In genomic region chr1:97688756-97689155, GRCm38 (mm10) we compare ENCODE assay signal across 10 mouse cellular contexts. TPM values are rescaled to one million over a fixed set of nuclear protein-coding genes. Genes with fewer than 3 reads are reported as not detected.
DNase-seq lines count a peak whose midpoint lies in the region; ATAC-seq and TF ChIP-seq lines count a peak whose summit lies in the region.
"Had no signal": no experiment of that assay in that cellular context is flagged by ENCODE, and none has a peak within 500 bp of the region (broad histone marks: within the 10 kb centered on the region; RNA-seq: fewer than 3 reads in every experiment).

No protein-coding gene starts in this region.

- no peak overlapping the region for H3K27ac ChIP-seq in intestine, embryonic 14.5 days (ENCODE audit: low read depth)
- H3K27ac ChIP-seq in intestine, embryonic 15.5 days: no peak overlapping the region
- H3K27ac ChIP-seq in embryonic facial prominence, embryonic 10.5 days (replicated peaks): no peak overlapping the region
- H3K27ac ChIP-seq in hindbrain, embryonic 12.5 days: no peak overlapping the region
- no peak overlapping the region for H3K27ac ChIP-seq in limb, embryonic 11.5 days (replicated peaks; ENCODE audit: low read depth, low read length)
- no peak overlapping the region for H3K27ac ChIP-seq in midbrain, postnatal 0 days (ENCODE audit: low read depth, low read length)
- H3K27ac ChIP-seq: embryonic facial prominence, embryonic 13.5 days had no signal

- no peaks in the 10 kb centered on the region for H3K4me1 ChIP-seq in intestine, embryonic 14.5 days (replicated peaks; ENCODE audit: control insufficient read depth, insufficient read depth, low read length)
- H3K4me1 ChIP-seq in intestine, embryonic 15.5 days (replicated peaks): no peaks in the 10 kb centered on the region
- no peaks in the 10 kb centered on the region for H3K4me1 ChIP-seq in embryonic facial prominence, embryonic 10.5 days
- H3K4me1 ChIP-seq in hindbrain, embryonic 12.5 days: no peaks in the 10 kb centered on the region
- H3K4me1 ChIP-seq in limb, embryonic 11.5 days (ENCODE audit: control insufficient read depth, insufficient read depth, low read length): no peaks in the 10 kb centered on the region
- H3K4me1 ChIP-seq in midbrain, postnatal 0 days (ENCODE audit: insufficient read depth, low read length): no peaks in the 10 kb centered on the region
- H3K4me1 ChIP-seq: embryonic facial prominence, embryonic 13.5 days had no signal

- DNase-seq in intestine, embryonic 14.5 days (ENCODE audit: low spot score): no peak
- DNase-seq in T-cell, adult 2 months (ENCODE audit: low spot score): peak; percentile 52
- peak; percentile 44 for DNase-seq in embryonic facial prominence, embryonic 10.5 days (ENCODE audit: low spot score)
- peak; percentile 56 for DNase-seq in limb, embryonic 11.5 days (ENCODE audit: low spot score)
- DNase-seq in midbrain, postnatal 0 days (ENCODE audit: low spot score): peak; percentile 61
- DNase-seq in thymus, postnatal 10 days (ENCODE audit: low spot score in 2 of 2): peak; percentile 46 to 71

- no peak overlapping the region for H3K4me2 ChIP-seq in intestine, embryonic 14.5 days (ENCODE audit: low read length)
- no peak overlapping the region for H3K4me2 ChIP-seq in intestine, embryonic 15.5 days (replicated peaks)
- H3K4me2 ChIP-seq in hindbrain, embryonic 12.5 days (replicated peaks): no peak overlapping the region
- H3K4me2 ChIP-seq in limb, embryonic 11.5 days (ENCODE audit: low read depth, severe bottlenecking): no peak overlapping the region
- H3K4me2 ChIP-seq in midbrain, postnatal 0 days (ENCODE audit: low read depth, low read length, poor library complexity, severe bottlenecking): no peak overlapping the region
- H3K4me2 ChIP-seq: embryonic facial prominence, embryonic 13.5 days had no signal

- ATAC-seq in intestine, embryonic 14.5 days (replicated peaks; ENCODE audit: low FRiP score, low TSS enrichment, low read depth): 0 out of 2 replicates have a peak, but pooled peaks have one; percentile 36
- no peak for ATAC-seq in intestine, embryonic 15.5 days
- ATAC-seq in hindbrain, embryonic 12.5 days (ENCODE audit: low FRiP score): peak; percentile 50; the same call in 1 of the 2 replicates
- peak; percentile 75; the same call in 1 of the 2 replicates for ATAC-seq in limb, embryonic 11.5 days (ENCODE audit: insufficient number of reproducible peaks, low FRiP score, low TSS enrichment, low read depth)
- no peak for ATAC-seq in midbrain, postnatal 0 days (ENCODE audit: low FRiP score)

- 9% methylated on average over 3 of the region's 3 CpGs for WGBS in intestine, embryonic 14.5 days
- whole genome bisulfite sequencing in intestine, embryonic 15.5 days: 8% methylated on average over 3 of the region's 3 CpGs
- 14% methylated on average over 3 of the region's 3 CpGs for WGBS in embryonic facial prominence, embryonic 10.5 days
- WGBS in hindbrain, embryonic 12.5 days: 19% methylated on average over 3 of the region's 3 CpGs
- 14% methylated on average over 3 of the region's 3 CpGs for WGBS in limb, embryonic 11.5 days
- WGBS in midbrain, postnatal 0 days: 16% methylated on average over 3 of the region's 3 CpGs

- no peaks in the 10 kb centered on the region for H3K9me3 ChIP-seq in intestine, embryonic 14.5 days (ENCODE audit: control insufficient read depth, low read length)
- H3K9me3 ChIP-seq in intestine, embryonic 15.5 days: no peaks in the 10 kb centered on the region
- no peaks in the 10 kb centered on the region for H3K9me3 ChIP-seq in embryonic facial prominence, embryonic 10.5 days
- no peaks in the 10 kb centered on the region for H3K9me3 ChIP-seq in hindbrain, embryonic 12.5 days (replicated peaks)
- no peaks in the 10 kb centered on the region for H3K9me3 ChIP-seq in limb, embryonic 11.5 days (ENCODE audit: control insufficient read depth, low read length)
- H3K9me3 ChIP-seq in midbrain, postnatal 0 days (ENCODE audit: low read length): no peaks in the 10 kb centered on the region
- H3K9me3 ChIP-seq: embryonic facial prominence, embryonic 13.5 days had no signal

- no peak overlapping the region for H3K4me3 ChIP-seq in intestine, embryonic 14.5 days (ENCODE audit: low read depth, low read length)
- no peak overlapping the region for H3K4me3 ChIP-seq in intestine, embryonic 15.5 days (replicated peaks)
- H3K4me3 ChIP-seq in embryonic facial prominence, embryonic 10.5 days: no peak overlapping the region
- no peak overlapping the region for H3K4me3 ChIP-seq in hindbrain, embryonic 12.5 days
- no peak overlapping the region for H3K4me3 ChIP-seq in limb, embryonic 11.5 days (ENCODE audit: low read depth, low read length)
- H3K4me3 ChIP-seq in midbrain, postnatal 0 days (ENCODE audit: low read depth, low read length): no peak overlapping the region
- H3K4me3 ChIP-seq: embryonic facial prominence, embryonic 13.5 days; myocyte had no signal

- TF ChIP-seq CTCF in midbrain, postnatal 0 days (IDR thresholded peaks at IDR 0.05): peak; percentile 79

- no peaks in the 10 kb centered on the region for H3K36me3 ChIP-seq in intestine, embryonic 14.5 days (ENCODE audit: control insufficient read depth, insufficient read depth, low read length)
- H3K36me3 ChIP-seq in intestine, embryonic 15.5 days: no peaks in the 10 kb centered on the region
- no peaks in the 10 kb centered on the region for H3K36me3 ChIP-seq in embryonic facial prominence, embryonic 10.5 days (replicated peaks)
- H3K36me3 ChIP-seq in hindbrain, embryonic 12.5 days: no peaks in the 10 kb centered on the region
- H3K36me3 ChIP-seq in limb, embryonic 11.5 days (ENCODE audit: control insufficient read depth, insufficient read depth, low read length): no peaks in the 10 kb centered on the region
- no peaks in the 10 kb centered on the region for H3K36me3 ChIP-seq in midbrain, postnatal 0 days (ENCODE audit: insufficient read depth, low read length)
- H3K36me3 ChIP-seq: embryonic facial prominence, embryonic 13.5 days had no signal

- no peak overlapping the region for H3K9ac ChIP-seq in intestine, embryonic 14.5 days (ENCODE audit: low read length)
- no peak overlapping the region for H3K9ac ChIP-seq in intestine, embryonic 15.5 days
- no peak overlapping the region for H3K9ac ChIP-seq in hindbrain, embryonic 12.5 days
- no peak overlapping the region for H3K9ac ChIP-seq in limb, embryonic 11.5 days (ENCODE audit: low read length)
- H3K9ac ChIP-seq in midbrain, postnatal 0 days (replicated peaks; ENCODE audit: low read length, poor library complexity, severe bottlenecking): no peak overlapping the region
- H3K9ac ChIP-seq: embryonic facial prominence, embryonic 13.5 days had no signal

- no peaks in the 10 kb centered on the region for H3K27me3 ChIP-seq in intestine, embryonic 14.5 days (replicated peaks; ENCODE audit: control insufficient read depth, insufficient read depth, low read length)
- H3K27me3 ChIP-seq in intestine, embryonic 15.5 days (replicated peaks): no peaks in the 10 kb centered on the region
- H3K27me3 ChIP-seq in embryonic facial prominence, embryonic 10.5 days (replicated peaks; ENCODE audit: low read depth, poor library complexity, severe bottlenecking): no peaks in the 10 kb centered on the region
- H3K27me3 ChIP-seq in hindbrain, embryonic 12.5 days: no peaks in the 10 kb centered on the region
- no peaks in the 10 kb centered on the region for H3K27me3 ChIP-seq in limb, embryonic 11.5 days (ENCODE audit: control insufficient read depth, insufficient read depth, low read length)
- H3K27me3 ChIP-seq in midbrain, postnatal 0 days (ENCODE audit: insufficient read depth, low read length): no peaks in the 10 kb centered on the region
- H3K27me3 ChIP-seq: embryonic facial prominence, embryonic 13.5 days had no signal

RNA-seq across cellular contexts. Expression of gene D1Ertd622e, which starts 26.9 kb away (rescaled TPM):
- polyA plus RNA-seq in intestine, embryonic 14.5 days (2014; fragmentation: Nextera tagmentation; extraction: Ambion mirVana): 19.6 and 19.8 TPM in 2 replicates
- 17.9 and 20.0 TPM in 2 replicates for polyA plus RNA-seq in intestine, embryonic 15.5 days (2015; fragmentation: Nextera tagmentation; extraction: Ambion mirVana)
- 17.3 and 19.4 TPM in 2 replicates for polyA plus RNA-seq in embryonic facial prominence, embryonic 10.5 days (2016; fragmentation: Nextera tagmentation; extraction: Ambion mirVana)
- 34.0 and 37.8 TPM in 2 replicates for polyA plus RNA-seq in hindbrain, embryonic 12.5 days (2016; fragmentation: Nextera tagmentation; extraction: Ambion mirVana)
- polyA plus RNA-seq in limb, embryonic 11.5 days (2014; fragmentation: Nextera tagmentation; extraction: Ambion mirVana): 14.9 and 16.2 TPM in 2 replicates
- total RNA-seq in midbrain, postnatal 0 days (2014; rRNA removed): 32.9 and 60.9 TPM in 2 replicates
- polyA plus RNA-seq in midbrain, postnatal 0 days (2015; fragmentation: Nextera tagmentation; extraction: Ambion mirVana): 57.0 and 57.9 TPM in 2 replicates

Comparison
In these comparisons a context has a peak if more than half of its experiments do, and no peak if none do; other contexts are left out.
1. ATAC-seq: peak in intestine, embryonic 14.5 days (single experiment), hindbrain, embryonic 12.5 days (single experiment) and limb, embryonic 11.5 days (single experiment); none in intestine, embryonic 15.5 days (single experiment) and midbrain, postnatal 0 days (single experiment).